Mouse (Mus musculus): ENCODE data around the gene Rac1. TPM values are rescaled to one million over a fixed set of nuclear protein-coding genes. Genes with fewer than 3 reads are reported as not detected.
A peak's percentile ranks its signal among the peaks of the same experiment; 100 is the strongest.
"Not testable (repeated sequence)": the region's sequence is repeated elsewhere in the genome, so short reads cannot be mapped to it uniquely, and the experiment has no call there.

Rac1 gene
- polyA plus RNA-seq, 1 experiment: 587 TPM

DNA sequence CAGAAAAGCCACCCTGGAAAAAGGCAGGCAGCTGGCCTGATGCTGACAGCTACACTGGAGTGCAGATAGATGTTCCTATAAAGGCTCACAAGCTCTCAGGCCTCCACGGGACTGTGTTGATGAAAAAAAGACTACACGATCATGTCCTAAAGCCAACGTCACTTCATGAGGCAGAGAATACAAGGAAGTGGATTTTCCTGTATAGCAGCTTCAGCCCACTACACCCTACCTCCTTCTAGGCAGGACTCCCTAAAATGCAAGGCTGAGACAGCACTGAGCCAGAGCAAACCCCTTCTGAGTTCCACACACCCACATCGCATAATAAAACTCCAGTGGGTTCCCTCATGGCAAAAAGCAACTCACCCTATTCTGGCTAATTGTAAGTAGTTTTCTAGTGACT is 16.3 kb downstream of the Rac1 start:
- H3K4me1 ChIP-seq (ENCODE audit: control insufficient read depth, insufficient read depth, low read length): peaks cover 6% of the 10 kb centered on the region
- H3K4me3 ChIP-seq (ENCODE audit: insufficient read depth, low read length): no peak overlapping the region
- H3K27ac ChIP-seq (ENCODE audit: insufficient read depth, low read depth, low read length): no peak overlapping the region
- TF ChIP-seq POLR2A (IDR thresholded peaks at IDR 0.05; ENCODE audit: borderline replicate concordance, low read depth, low read length) (no peak), CTCF (IDR thresholded peaks at IDR 0.05; ENCODE audit: low read depth, low read length) (no peak)

DNA sequence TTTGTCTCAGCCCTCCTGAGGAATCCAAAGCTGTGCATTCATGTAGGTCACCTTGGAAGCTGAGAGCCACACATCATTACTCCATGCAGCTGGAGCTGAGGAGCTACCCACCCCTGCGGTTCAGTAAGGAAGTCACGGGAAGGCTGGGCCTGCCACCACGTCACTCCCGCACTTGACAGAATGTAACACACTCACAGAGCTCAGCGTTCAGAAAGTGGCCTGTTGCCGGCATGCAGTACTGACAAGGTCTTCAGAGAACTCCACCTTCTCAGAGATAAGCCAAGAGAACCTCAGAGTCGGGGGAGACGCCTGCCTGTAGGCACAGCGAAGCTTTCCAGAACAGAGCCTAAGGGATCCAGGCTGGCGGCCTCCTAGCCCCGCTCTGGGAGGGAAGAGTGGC is 18.1 kb downstream of the Rac1 start:
- no peak for TF ChIP-seq CTCF (IDR thresholded peaks at IDR 0.05; ENCODE audit: low read depth, low read length)
- no peak for TF ChIP-seq POLR2A (IDR thresholded peaks at IDR 0.05; ENCODE audit: borderline replicate concordance, low read depth, low read length)
- peaks cover 6% of the 10 kb centered on the region for H3K4me1 ChIP-seq (ENCODE audit: control insufficient read depth, insufficient read depth, low read length)
- H3K27ac ChIP-seq (ENCODE audit: insufficient read depth, low read depth, low read length): no peak overlapping the region
- no peak overlapping the region for H3K4me3 ChIP-seq (ENCODE audit: insufficient read depth, low read length)

DNA sequence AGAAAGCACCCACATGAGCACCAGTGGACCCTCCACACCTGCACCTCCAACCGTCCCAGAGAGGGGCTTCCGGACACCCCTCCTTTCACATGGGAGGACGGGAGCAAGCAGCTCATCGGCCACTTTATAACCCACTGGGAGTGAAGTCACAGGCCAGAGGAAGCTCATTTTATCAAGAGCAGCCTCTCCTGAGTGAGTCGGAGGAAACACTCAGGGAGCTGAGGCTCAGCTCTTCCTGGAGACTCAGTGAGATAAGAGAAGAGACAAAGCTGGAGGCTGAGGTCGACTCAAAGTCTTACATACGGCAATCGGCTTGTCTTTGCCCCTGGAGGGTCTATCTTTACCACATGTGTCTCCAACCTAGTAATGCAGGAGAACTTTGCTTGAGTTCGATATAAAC is 18.5 kb downstream of the Rac1 start:
- no peak overlapping the region for H3K27ac ChIP-seq (ENCODE audit: insufficient read depth, low read depth, low read length)
- H3K4me3 ChIP-seq (ENCODE audit: insufficient read depth, low read length): no peak overlapping the region
- H3K4me1 ChIP-seq (ENCODE audit: control insufficient read depth, insufficient read depth, low read length): peaks cover 6% of the 10 kb centered on the region
- no peak for TF ChIP-seq CTCF (IDR thresholded peaks at IDR 0.05; ENCODE audit: low read depth, low read length)
- TF ChIP-seq POLR2A (IDR thresholded peaks at IDR 0.05; ENCODE audit: borderline replicate concordance, low read depth, low read length): no peak

DNA sequence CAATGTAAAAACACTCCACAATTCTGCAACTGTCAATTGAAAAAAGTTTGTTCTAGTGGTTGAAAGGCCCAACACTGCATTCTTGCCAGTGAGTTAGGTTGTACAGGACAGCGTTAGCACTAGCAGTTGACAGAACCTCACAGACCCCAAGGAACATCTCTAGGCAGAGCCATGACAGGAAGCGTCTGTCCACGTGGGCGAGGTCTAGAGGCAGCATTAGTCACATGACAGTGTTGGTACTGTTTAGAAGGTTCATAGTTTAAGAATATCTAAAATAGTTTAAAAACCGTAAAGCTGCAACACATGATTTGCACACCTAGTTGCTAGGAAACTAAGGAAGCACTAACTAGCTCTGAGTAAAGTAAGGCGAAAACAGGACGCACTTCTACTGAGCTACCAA is 22.3 kb downstream of the Rac1 start:
- Histone ChIP-seq H3K27ac (ENCODE audit: insufficient read depth, low read depth, low read length) (no peak overlapping the region), H3K4me1 (ENCODE audit: control insufficient read depth, insufficient read depth, low read length) (peaks cover under 1% of the 10 kb centered on the region; the same call in 1 of the 2 replicates), H3K4me3 (ENCODE audit: insufficient read depth, low read length) (no peak overlapping the region)
- no peak for TF ChIP-seq CTCF (IDR thresholded peaks at IDR 0.05; ENCODE audit: low read depth, low read length)
- TF ChIP-seq POLR2A (IDR thresholded peaks at IDR 0.05; ENCODE audit: borderline replicate concordance, low read depth, low read length): no peak

DNA sequence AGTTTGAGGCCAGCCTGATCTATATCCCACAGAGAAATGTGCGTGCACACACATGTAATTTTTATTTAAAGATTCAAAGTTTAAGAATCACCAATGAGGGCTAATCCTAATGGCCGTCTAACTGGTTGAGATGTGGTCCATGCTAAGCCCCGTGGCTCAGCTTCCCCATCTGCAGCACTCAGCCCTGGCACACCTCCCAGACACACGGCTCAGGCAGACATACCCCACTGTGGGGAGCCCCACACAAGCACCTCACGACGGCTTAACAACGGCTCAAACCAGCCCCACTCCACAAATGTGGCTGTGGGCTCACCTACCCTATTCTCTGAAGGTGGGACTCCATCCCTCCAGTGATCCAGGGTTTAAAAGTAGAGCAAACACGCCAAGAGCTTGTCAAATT is 22.8 kb downstream of the Rac1 start:
- Histone ChIP-seq H3K4me3 (ENCODE audit: insufficient read depth, low read length) (no peak overlapping the region), H3K4me1 (ENCODE audit: control insufficient read depth, insufficient read depth, low read length) (peaks cover under 1% of the 10 kb centered on the region), H3K27ac (ENCODE audit: insufficient read depth, low read depth, low read length) (no peak overlapping the region)
- TF ChIP-seq POLR2A (IDR thresholded peaks at IDR 0.05; ENCODE audit: borderline replicate concordance, low read depth, low read length): no peak
- TF ChIP-seq CTCF (IDR thresholded peaks at IDR 0.05; ENCODE audit: low read depth, low read length): no peak

DNA sequence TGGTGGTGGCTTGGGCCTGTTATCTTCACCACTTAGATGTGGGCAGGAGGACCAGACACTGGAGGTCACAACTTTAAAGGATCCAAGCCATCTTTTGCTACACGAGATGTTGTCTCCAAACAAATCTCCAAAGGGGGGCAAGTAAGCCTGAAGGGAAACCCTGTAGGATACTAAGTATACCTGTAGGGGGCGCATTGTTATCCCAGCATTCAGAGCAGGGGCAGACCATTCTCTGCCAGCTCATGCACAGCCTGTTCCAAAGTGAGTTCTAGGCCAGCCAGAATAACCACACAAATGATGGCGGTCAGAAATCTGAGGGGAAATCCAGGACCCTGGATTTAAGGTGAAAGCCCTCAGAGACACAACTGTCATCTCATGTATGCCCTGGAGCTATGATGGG is 23.4 kb downstream of the Rac1 start:
- TF ChIP-seq CTCF (IDR thresholded peaks at IDR 0.05; ENCODE audit: low read depth, low read length): peak; percentile 83
- TF ChIP-seq POLR2A (IDR thresholded peaks at IDR 0.05; ENCODE audit: borderline replicate concordance, low read depth, low read length): no peak
- peaks cover 6% of the 10 kb centered on the region for H3K4me1 ChIP-seq (ENCODE audit: control insufficient read depth, insufficient read depth, low read length)
- no peak overlapping the region for H3K27ac ChIP-seq (ENCODE audit: insufficient read depth, low read depth, low read length)
- no peak overlapping the region for H3K4me3 ChIP-seq (ENCODE audit: insufficient read depth, low read length)

DNA sequence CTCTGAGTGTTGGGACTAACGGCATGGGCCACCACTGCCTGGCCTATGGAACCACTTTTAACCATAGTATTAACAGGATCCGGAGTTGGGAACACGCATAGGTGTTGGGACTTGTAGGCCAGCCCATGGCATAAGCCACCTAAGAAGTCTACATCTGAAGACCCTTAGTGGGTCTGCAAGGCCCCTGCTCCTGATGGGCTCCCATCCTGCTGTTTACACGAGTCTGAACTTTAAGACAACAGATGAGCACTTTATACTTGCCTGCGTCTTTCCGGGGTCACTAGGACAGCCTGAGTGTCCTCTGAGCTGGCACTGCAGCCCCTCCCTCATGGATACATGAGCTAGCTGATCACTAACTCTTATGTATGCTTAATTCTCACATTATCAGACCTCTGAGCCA is 24.1 kb downstream of the Rac1 start:
- Histone ChIP-seq H3K4me1 (ENCODE audit: control insufficient read depth, insufficient read depth, low read length) (peaks cover 13% of the 10 kb centered on the region), H3K27ac (ENCODE audit: insufficient read depth, low read depth, low read length) (no peak overlapping the region), H3K4me3 (ENCODE audit: insufficient read depth, low read length) (no peak overlapping the region)
- TF ChIP-seq POLR2A (IDR thresholded peaks at IDR 0.05; ENCODE audit: borderline replicate concordance, low read depth, low read length): no peak
- TF ChIP-seq CTCF (IDR thresholded peaks at IDR 0.05; ENCODE audit: low read depth, low read length): no peak

DNA sequence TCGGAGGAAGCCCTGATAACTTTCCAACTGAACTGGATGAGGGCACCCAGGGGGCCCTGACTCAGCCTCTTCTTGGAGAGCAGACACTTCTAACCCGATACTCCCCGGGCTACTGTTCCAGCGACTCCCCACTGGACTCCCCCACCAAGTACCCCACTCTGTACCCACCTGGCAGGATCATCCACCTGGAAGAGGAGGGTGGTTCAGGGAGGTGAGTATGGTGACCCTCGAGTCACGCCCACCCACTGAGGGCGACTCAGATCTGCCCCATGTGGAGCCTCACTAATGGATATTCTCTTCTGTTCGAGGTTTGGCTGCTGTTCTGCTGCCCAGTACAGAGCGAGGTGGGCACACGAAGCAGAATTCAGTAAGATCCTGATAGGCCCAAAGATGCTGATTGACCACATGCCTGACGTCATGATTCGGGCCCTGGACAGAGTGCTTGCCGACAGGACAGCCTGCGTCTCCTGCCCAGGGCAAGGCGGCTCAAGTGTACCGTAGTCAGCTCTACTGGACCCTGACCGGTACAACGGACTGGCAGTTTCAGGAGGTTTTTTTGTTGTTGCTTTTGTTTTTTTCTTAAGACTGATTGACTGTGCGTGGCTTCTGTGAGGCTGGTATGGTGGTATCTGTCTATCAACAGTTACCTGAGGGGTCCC is 24.8 kb downstream of the Rac1 start:
- TF ChIP-seq POLR2A (IDR thresholded peaks at IDR 0.05; ENCODE audit: borderline replicate concordance, low read depth, low read length): no peak
- no peak for TF ChIP-seq CTCF (IDR thresholded peaks at IDR 0.05; ENCODE audit: low read depth, low read length)
- Histone ChIP-seq H3K4me3 (ENCODE audit: insufficient read depth, low read length) (no peak overlapping the region), H3K27ac (ENCODE audit: insufficient read depth, low read depth, low read length) (no peak overlapping the region), H3K4me1 (ENCODE audit: control insufficient read depth, insufficient read depth, low read length) (peaks cover 14% of the 10 kb centered on the region)

DNA sequence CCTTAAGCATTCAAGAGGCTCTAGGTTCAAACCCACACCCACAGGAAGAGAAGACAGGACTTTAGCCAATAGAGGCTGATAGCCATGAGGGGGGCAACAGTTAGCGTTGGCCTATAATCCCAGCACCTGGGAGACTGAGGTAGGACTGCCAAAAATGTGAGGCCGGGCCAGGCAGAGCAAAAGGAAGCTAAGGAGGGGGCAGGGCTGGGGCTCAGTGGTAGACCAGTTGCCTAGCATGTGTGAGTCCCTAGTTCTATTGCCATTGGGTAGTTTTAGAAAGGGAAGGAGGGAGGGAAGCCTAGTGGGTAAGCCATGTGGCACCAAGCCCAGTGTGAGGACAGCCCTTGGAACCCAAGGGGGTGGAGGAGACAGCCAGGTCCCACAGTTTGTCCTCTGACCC is 26.2 kb downstream of the Rac1 start:
- TF ChIP-seq POLR2A (IDR thresholded peaks at IDR 0.05; ENCODE audit: borderline replicate concordance, low read depth, low read length) (no peak), CTCF (IDR thresholded peaks at IDR 0.05; ENCODE audit: low read depth, low read length) (no peak)
- peaks cover 14% of the 10 kb centered on the region for H3K4me1 ChIP-seq (ENCODE audit: control insufficient read depth, insufficient read depth, low read length)
- no peak overlapping the region for H3K27ac ChIP-seq (ENCODE audit: insufficient read depth, low read depth, low read length)
- H3K4me3 ChIP-seq (ENCODE audit: insufficient read depth, low read length): no peak overlapping the region

DNA sequence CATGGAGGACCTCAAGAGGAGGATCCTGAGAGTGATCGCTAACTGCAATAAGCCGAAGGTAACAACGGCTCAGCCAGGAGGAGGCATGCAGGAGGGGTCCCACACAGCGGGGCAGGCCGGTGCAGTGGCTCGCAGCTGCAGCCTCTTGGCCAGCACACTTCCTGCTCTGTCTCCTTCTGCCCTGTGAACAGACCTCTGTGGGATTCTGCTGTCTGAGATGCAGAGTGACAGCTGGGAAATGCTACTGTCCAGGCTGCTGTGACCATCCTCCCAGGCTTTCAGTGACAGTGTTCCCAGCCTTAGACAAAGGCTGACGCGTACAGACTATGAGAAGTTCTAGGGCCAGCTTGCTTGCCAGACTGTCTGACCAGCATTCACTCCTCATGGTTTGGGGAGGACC is 26.7 kb downstream of the Rac1 start:
- TF ChIP-seq CTCF (IDR thresholded peaks at IDR 0.05; ENCODE audit: low read depth, low read length) (no peak), POLR2A (IDR thresholded peaks at IDR 0.05; ENCODE audit: borderline replicate concordance, low read depth, low read length) (no peak)
- H3K4me1 ChIP-seq (ENCODE audit: control insufficient read depth, insufficient read depth, low read length): peaks cover 14% of the 10 kb centered on the region
- no peak overlapping the region for H3K27ac ChIP-seq (ENCODE audit: insufficient read depth, low read depth, low read length)
- H3K4me3 ChIP-seq (ENCODE audit: insufficient read depth, low read length): no peak overlapping the region

DNA sequence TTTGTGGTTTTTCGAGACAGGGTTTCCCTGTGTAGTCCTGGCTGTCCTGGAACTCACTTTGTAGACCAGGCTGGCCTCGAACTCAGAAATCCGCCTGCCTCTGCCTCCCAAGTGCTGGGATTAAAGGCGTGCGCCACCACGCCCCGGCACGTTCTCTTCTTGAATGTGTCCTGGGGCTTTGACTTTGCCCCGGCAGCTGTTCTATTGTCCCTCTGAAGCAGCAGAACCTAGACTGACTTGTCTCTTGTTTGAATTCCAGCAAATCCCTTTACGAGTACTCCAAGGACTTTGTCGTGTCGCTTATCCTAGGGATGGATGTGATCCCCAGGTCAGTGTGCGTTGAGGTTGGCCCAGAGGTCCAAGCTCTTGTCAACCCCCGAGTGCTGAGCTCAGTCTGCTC is 27.1 kb downstream of the Rac1 start:
- H3K27ac ChIP-seq (ENCODE audit: insufficient read depth, low read depth, low read length); H3K4me3 ChIP-seq (ENCODE audit: insufficient read depth, low read length): not testable (repeated sequence)
- H3K4me1 ChIP-seq (ENCODE audit: control insufficient read depth, insufficient read depth, low read length): peaks cover 14% of the 10 kb centered on the region
